Mouse (Mus musculus): Measurements from ENCODE around the gene Rgs19.

GRCm38 (mm10) chr2:181721200-181721599 lies 27.4 kb upstream of the Rgs19 start:
- TF ChIP-seq CTCF (IDR thresholded peaks at IDR 0.05; ENCODE audit: control insufficient read depth, insufficient read depth, insufficient replicate concordance, low read depth, low read length) (no peak), POLR2A (IDR thresholded peaks at IDR 0.05; ENCODE audit: control insufficient read depth, low read depth, low read length) (no peak)

Data from testis, adult 2 months (tissue).